Mouse (Mus musculus) neural tube, embryonic 11.5 days (tissue): Measurements from ENCODE around the gene Mum1. TPM values are rescaled to one million over a fixed set of nuclear protein-coding genes. Genes with fewer than 3 reads are reported as not detected.
"Not testable (repeated sequence)": the region's sequence is repeated elsewhere in the genome, so short reads cannot be mapped to it uniquely, and the experiment has no call there.

ENCODE experiments used
- ATAC-seq: fragments of 200-750 bp; cut with Nextera tagmentation; 2 replicates; pipeline ENCODE4 v1.8.0; 2017; ENCODE audit warnings: moderate number of reproducible peaks, mild to moderate bottlenecking, moderate TSS enrichment, moderate library complexity; ENCODE audit not compliant: insufficient read depth, low FRiP score, low TSS enrichment
- DNase-seq: peaks from one replicate; pipeline ENCODE4 v3.0.0-alpha.2; 2015; ENCODE audit warnings: low spot score
- H3K27ac ChIP-seq: fragments of 300-500 bp; sonication (generic); 2 replicates; pipeline ENCODE4 v1.5.1; 2014; ENCODE audit warnings: low read depth, mild to moderate bottlenecking, low read length
- H3K27me3 ChIP-seq: fragments of 300-500 bp; sonication (generic); 2 replicates; pipeline ENCODE4 v1.6.1; 2014; ENCODE audit warnings: mild to moderate bottlenecking, low read length, mixed read lengths; ENCODE audit not compliant: control insufficient read depth, insufficient read depth
- H3K36me3 ChIP-seq: fragments of 300-500 bp; sonication (generic); 2 replicates; pipeline ENCODE4 v1.6.1; 2014; ENCODE audit warnings: mild to moderate bottlenecking, low read length, moderate library complexity, mixed read lengths; ENCODE audit not compliant: control insufficient read depth, insufficient read depth
- H3K4me1 ChIP-seq: fragments of 300-500 bp; sonication (generic); 2 replicates; pipeline ENCODE4 v1.6.1; 2014; ENCODE audit warnings: low read length, mixed read lengths; ENCODE audit not compliant: control insufficient read depth, insufficient read depth
- H3K4me2 ChIP-seq: fragments of 300-500 bp; sonication (generic); 2 replicates; pipeline ENCODE4 v1.6.1; 2014; ENCODE audit warnings: low read depth, mild to moderate bottlenecking, moderate library complexity
- H3K4me3 ChIP-seq: fragments of 300-500 bp; sonication (generic); 2 replicates; pipeline ENCODE4 v1.5.1; 2014; ENCODE audit warnings: low read depth, low read length
- H3K9ac ChIP-seq: fragments of 300-500 bp; sonication (generic); 2 replicates; pipeline ENCODE4 v1.6.1; 2014; ENCODE audit warnings: mild to moderate bottlenecking, low read length
- H3K9me3 ChIP-seq: fragments of 300-500 bp; sonication (generic); 2 replicates; pipeline ENCODE4 v1.6.1; 2016; ENCODE audit warnings: low read length; ENCODE audit not compliant: control insufficient read depth
- WGBS: fragments of 180-500 bp; shearing (Covaris S2); extraction: QIAGEN DNeasy Blood & Tissue Kit; methylation state at CpG from one replicate; pipeline ENCODE4 v1.1.7; 2014; 5-methylcytosine and 5-hydroxymethylcytosine counted together
- polyA plus RNA-seq: library from polyadenylated mRNA; unstranded; fragments of >200 nt; fragmentation: Nextera tagmentation; extraction: Ambion mirVana; gene quantifications from 2 replicates; pipeline ENCODE4 v1.2.1, GENCODE M21; 2014

Gene Mum1
- polyA plus RNA-seq, 1 experiment from 2014 or later: 59.6 TPM

DNA sequence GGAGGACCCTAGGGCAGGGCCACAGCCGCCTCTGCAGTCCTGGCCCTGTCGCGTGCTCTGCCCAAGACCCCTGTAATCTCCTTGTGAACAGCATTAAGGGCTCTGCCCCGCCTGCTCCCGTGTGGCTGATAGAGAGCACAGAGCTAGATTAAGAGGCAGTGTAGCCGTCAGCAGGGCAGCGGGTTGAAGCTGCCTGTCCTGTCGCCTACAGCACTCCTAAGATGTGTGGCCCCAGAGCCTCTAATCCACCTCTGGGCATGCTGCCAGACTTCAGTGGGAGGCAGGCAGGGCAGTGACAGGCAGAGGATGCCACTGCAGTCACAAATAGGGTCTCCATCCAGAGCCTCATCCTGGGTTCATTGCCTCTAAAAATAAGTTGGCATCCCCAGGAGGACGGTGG is 15.9 kb downstream of the Mum1 start:
- Histone ChIP-seq H3K27ac (no peak overlapping the region), H3K4me1 (no peaks in the 10 kb centered on the region), H3K27me3 (no peaks in the 10 kb centered on the region), H3K9ac (no peak overlapping the region), H3K36me3 (peaks cover 46% of the 10 kb centered on the region), H3K4me2 (no peak overlapping the region), H3K9me3 (no peaks in the 10 kb centered on the region), H3K4me3 (no peak overlapping the region)
- WGBS: 86% methylated on average over 9 of the region's 9 CpGs
- DNase-seq: no peak
- ATAC-seq: no peak

DNA sequence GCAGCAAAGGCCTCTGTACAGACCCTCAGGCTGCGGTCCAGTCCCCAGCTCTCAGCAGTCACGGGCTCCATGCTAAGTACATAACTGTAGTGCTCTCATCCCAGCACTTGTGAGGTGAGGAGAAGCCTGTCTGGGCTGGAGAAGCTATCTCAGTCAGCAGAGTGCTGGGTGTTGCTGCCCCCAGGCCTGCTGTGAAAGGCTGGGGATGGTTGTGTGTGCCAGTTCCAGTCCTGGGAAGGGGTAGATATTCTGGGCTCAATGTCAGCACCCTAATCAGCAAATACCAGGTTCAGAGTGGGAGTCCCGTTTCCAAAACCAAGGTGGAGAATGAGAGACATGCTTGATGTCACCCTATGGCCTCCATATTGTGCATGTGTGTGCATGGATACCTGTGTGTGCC is 16.4 kb downstream of the Mum1 start:
- 86% methylated on average over 3 of the region's 3 CpGs for WGBS
- no peak overlapping the region for H3K4me2 ChIP-seq
- H3K27ac ChIP-seq: no peak overlapping the region
- DNase-seq: no peak
- no peaks in the 10 kb centered on the region for H3K9me3 ChIP-seq
- H3K27me3 ChIP-seq: no peaks in the 10 kb centered on the region
- ATAC-seq: no peak
- H3K4me3 ChIP-seq: no peak overlapping the region
- H3K9ac ChIP-seq: no peak overlapping the region
- H3K4me1 ChIP-seq: no peaks in the 10 kb centered on the region
- peaks cover 42% of the 10 kb centered on the region for H3K36me3 ChIP-seq

DNA sequence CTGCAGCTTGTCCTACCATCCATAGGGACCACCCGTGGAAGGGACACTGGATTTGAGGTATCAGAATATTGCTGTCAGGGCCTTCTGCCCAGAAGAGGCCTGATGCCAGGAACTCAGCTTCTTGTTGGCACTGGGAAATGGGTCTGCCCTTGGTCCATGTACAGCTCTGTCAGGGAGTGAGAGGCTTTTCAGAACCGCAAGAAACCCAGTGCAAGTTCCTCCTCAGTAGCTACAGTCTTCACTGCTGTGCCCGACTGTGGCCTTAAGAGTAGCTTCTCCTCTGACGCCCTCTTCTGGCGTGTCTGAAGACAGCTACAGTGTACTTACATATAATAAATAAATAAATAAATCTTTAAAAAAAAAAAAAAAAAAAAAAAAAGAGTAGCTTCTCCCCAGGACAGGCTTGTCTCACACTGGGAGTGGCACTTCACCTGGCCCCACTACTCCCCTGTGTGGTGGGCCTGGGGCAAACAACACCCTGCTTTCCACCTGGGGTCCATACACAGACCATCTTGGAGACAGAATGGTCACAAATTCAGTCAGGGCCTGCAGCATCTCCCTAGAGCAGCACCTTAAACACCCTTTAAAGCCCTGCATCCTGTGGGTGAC is 18.7 kb downstream of the Mum1 start:
- DNase-seq (no peak), ATAC-seq (no peak)
- Histone ChIP-seq H3K4me1 (peaks cover 2% of the 10 kb centered on the region; the same call in 1 of the 2 replicates), H3K36me3 (peaks cover 34% of the 10 kb centered on the region), H3K27me3 (no peaks in the 10 kb centered on the region), H3K4me2 (no peak overlapping the region), H3K4me3 (no peak overlapping the region), H3K9me3 (no peaks in the 10 kb centered on the region), H3K9ac (no peak overlapping the region), H3K27ac (no peak overlapping the region)
- WGBS: 44% methylated on average over 5 of the region's 5 CpGs

DNA sequence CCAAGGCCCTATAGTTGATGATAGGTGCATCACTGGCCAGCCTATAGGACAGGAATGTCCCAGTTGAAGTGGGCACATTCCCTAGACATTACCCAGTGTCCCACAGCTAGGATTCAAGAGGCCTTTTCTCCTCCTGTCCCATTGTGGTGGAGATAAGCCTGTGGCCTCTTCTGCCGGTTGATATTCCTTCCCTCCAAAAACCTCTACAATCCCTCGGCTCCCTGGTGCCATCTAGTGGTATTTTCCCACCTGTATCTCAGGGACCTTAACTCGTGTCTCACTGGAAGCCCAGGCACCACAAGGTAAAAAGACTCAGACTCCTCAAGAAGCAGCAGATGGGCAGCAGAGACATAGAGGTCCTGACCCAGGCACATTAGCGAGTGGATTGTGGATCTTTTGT is 19.4 kb downstream of the Mum1 start:
- Histone ChIP-seq H3K36me3 (peaks cover 28% of the 10 kb centered on the region), H3K27me3 (no peaks in the 10 kb centered on the region), H3K4me2 (no peak overlapping the region), H3K4me3 (no peak overlapping the region), H3K4me1 (peaks cover 9% of the 10 kb centered on the region; the same call in 1 of the 2 replicates), H3K27ac (no peak overlapping the region), H3K9me3 (no peaks in the 10 kb centered on the region), H3K9ac (no peak overlapping the region)
- ATAC-seq: no peak
- DNase-seq: peak; percentile 84
- 2% methylated on average over 4 of the region's 4 CpGs for WGBS

DNA sequence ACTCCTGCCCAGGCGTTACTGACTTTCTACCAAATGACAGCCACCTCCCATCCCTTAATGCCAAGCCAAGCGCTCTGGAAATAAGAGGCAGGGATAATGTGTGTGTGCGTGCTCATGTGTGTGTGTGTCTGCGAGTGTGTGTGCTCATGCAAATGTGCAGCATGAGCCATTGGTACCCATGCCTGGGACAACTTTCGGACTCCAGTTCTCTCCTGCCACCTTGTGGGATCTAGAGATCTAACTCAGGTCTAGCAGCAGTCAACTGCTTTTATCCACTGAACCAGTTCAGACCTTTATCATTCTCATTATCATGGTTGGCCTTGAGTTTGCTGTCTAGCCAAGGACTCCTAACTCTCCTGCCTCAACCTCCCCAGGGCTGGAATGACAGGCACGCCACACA is 21.6 kb downstream of the Mum1 start:
- 63% methylated on average over 6 of the region's 6 CpGs for WGBS

DNA sequence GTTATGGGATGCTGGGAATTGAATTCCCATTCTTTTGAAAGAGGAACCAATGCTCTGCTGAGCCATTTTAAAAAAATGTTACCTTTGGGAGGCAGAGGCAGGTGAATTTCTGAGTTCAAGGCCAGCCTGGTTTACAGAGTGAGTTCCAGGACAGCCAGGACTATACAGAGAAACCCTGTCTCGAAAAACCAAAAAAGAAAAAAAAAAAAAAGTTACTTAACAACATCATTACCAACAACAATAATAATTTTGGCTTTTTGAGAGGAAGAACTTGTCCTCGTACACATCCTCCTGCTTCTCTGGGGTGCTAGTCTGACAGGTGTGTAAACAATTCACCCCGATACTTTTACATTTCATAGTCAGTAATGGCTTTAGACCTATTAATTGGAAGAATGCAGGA is 22.2 kb downstream of the Mum1 start:
- Histone ChIP-seq H3K36me3 (peaks cover 11% of the 10 kb centered on the region; the same call in 1 of the 2 replicates), H3K4me3 (peak overlapping the region; percentile 66; the same call in 1 of the 2 replicates), H3K4me1 (peaks cover 12% of the 10 kb centered on the region; the same call in 1 of the 2 replicates), H3K4me2 (peak overlapping the region; percentile 82; the same call in 1 of the 2 replicates)
- H3K27me3 ChIP-seq, H3K9ac ChIP-seq, DNase-seq, H3K27ac ChIP-seq, H3K9me3 ChIP-seq: not testable (repeated sequence)
- 61% methylated on average over 3 of the region's 3 CpGs for WGBS
- ATAC-seq: 0 out of 2 replicates have a peak, but pooled peaks have one; percentile 0

More for the DNA sequence above, 21.6 kb downstream of the Mum1 start:
- DNase-seq: no peak
- H3K9me3 ChIP-seq: no peaks in the 10 kb centered on the region
- ATAC-seq: no peak
- H3K27me3 ChIP-seq: no peaks in the 10 kb centered on the region
- peaks cover 14% of the 10 kb centered on the region; the same call in 1 of the 2 replicates for H3K36me3 ChIP-seq
- no peak overlapping the region for H3K9ac ChIP-seq
- H3K27ac ChIP-seq: no peak overlapping the region
- no peak overlapping the region for H3K4me3 ChIP-seq
- no peak overlapping the region for H3K4me2 ChIP-seq
- H3K4me1 ChIP-seq: peaks cover 12% of the 10 kb centered on the region; the same call in 1 of the 2 replicates

DNA sequence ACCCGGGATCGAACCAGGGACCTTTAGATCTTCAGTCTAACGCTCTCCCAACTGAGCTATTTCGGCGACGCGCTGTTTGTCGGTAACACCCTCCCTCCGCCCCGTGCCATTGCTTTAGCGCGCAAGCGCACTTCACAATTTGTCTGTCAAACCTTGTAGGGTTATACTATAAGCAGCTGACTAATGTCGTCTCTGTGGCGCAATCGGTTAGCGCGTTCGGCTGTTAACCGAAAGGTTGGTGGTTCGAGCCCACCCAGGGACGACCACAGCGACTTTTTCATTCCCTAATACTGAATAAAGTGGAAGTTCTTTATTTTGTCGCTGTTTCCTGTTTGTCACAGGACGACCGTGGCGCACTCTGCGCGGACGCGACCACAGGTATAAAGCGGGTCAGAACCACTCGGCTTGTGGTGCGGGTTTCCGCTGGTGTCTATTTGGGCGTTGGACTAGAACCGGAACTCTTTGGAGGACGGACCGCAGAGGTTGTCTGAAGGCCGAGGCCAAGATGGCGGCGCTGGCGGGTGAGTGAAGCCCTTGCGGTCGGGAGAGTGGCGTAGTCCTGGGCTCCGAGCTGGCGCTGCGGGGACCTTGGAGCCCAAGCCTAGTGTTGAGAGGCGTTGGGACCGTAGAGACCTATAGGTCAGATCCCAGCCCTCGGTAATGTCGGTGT is 22.9 kb downstream of the Mum1 start, which contains the start of gene Ndufs7:
TSS of gene Ndufs7 (plus strand) at position 151 of the 670 bp plus-strand sequence.
- Histone ChIP-seq H3K27ac (peak within 1 kb of the TSS; percentile 28), H3K4me3 (peak within 1 kb of the TSS; percentile 66), H3K4me2 (peak within 1 kb of the TSS; percentile 82), H3K36me3 (peaks cover 6% of the 10 kb centered on the region; the same call in 1 of the 2 replicates), H3K9ac (peak within 1 kb of the TSS; percentile 75), H3K4me1 (peaks cover 12% of the 10 kb centered on the region; the same call in 1 of the 2 replicates), H3K27me3 (no peaks in the 10 kb centered on the region), H3K9me3 (no peaks in the 10 kb centered on the region)
- under 1% methylated on average over 53 of the region's 53 CpGs for WGBS
- peak; percentile 92 for DNase-seq
- ATAC-seq: peak; percentile 86

DNA sequence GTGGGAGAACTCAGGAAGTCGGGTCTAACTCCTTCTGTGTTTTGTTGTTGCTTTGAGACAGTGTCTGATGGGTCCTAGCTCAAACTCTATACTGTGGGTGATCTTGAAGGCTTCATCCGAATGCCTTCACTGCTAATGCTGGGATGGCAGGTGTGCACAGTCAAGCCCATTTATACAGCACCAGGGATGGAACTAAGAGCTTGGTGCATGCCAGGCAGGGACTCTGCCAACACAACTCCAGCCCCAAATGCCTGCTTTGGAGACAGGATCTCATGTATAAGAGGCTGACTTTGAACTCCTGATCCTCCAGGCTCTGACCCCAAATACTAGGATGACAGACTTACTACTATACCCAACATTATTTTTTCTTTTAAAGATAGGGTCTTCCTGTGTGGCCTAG is 23.8 kb downstream of the Mum1 start:
- no peak overlapping the region for H3K27ac ChIP-seq

More for the DNA sequence above, 23.8 kb downstream of the Mum1 start:
- Histone ChIP-seq H3K9ac (peak overlapping the region; percentile 75), H3K36me3 (0 out of 2 replicates have a peak, but pooled peaks cover 5% of the 10 kb centered on the region), H3K4me2 (peak overlapping the region; percentile 82), H3K4me1 (peaks cover 12% of the 10 kb centered on the region; the same call in 1 of the 2 replicates), H3K4me3 (peak overlapping the region; percentile 66), H3K27me3 (no peaks in the 10 kb centered on the region), H3K9me3 (no peaks in the 10 kb centered on the region)
- no peak for ATAC-seq
- 56% methylated on average over 2 of the region's 2 CpGs for WGBS
- DNase-seq: no peak
